Mouse (Mus musculus): ENCODE results near the gene Zic3.

DNA sequence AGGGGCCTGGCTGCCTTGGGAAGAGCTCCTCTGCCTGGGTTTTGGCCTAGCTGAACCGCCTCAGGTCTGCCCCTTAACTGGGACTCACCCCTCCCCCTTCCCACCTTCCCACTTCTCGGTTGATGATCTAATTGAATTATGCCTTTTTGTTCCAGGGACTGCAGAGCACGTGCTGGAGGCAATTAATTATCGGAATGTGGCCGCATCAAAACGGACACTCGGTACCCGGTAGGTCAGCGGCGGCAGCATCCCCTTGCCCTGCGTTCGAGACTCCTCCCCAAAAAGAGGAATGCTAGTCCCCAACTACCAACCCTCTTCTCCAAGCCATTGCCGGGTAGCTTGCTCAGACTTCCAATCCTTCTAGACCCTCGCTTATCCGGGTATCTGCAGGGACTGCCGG lies 5.6 kb downstream of the Zic3 start:
- TF ChIP-seq CTCF (IDR thresholded peaks at IDR 0.05) = no peak
- TF ChIP-seq POLR2A (IDR thresholded peaks at IDR 0.05; ENCODE audit: insufficient read depth, low read depth, low read length) = no peak
